Mouse (Mus musculus): ENCODE measurements around the gene Zpbp. TPM values are rescaled to one million over a fixed set of nuclear protein-coding genes. Genes with fewer than 3 reads are reported as not detected.

Zpbp gene
- polyA plus RNA-seq (2015; fragmentation: Nextera tagmentation; extraction: Ambion mirVana) = 2.4 and 2.7 TPM in 2 replicates

GRCm38 (mm10) chr11:11461635-11462560 lies at the start of gene Zpbp, which contains the start of gene Spata48:
TSS of gene Zpbp (minus strand) at chr11:11462408.
TSS of gene Spata48 (plus strand) at chr11:11462094.

Other genes with a start within 250 kb of the Zpbp start
- 0.22 and 1.1 TPM in 2 replicates for gene Spata48, start 314 bp downstream of the Zpbp start, polyA plus RNA-seq (2015; fragmentation: Nextera tagmentation; extraction: Ambion mirVana)
- gene 4930512M02Rik, start 165.4 kb upstream of the Zpbp start, polyA plus RNA-seq (2015; fragmentation: Nextera tagmentation; extraction: Ambion mirVana) = not detected in 2 replicates
- 0.52 and 0.83 TPM in 2 replicates for gene Ikzf1, start 222.6 kb upstream of the Zpbp start, polyA plus RNA-seq (2015; fragmentation: Nextera tagmentation; extraction: Ambion mirVana)